Mouse (Mus musculus) myocyte (in vitro differentiated cells): Measurements from ENCODE around the gene Pvr. TPM values are rescaled to one million over a fixed set of nuclear protein-coding genes. Genes with fewer than 3 reads are reported as not detected.

Source experiments
- H3K27me3 ChIP-seq: one replicate; pipeline ENCODE4 v1.6.1; 2011; ENCODE audit not compliant: control insufficient read depth, insufficient read depth, insufficient read length
- H3K36me3 ChIP-seq: one replicate; pipeline ENCODE4 v1.6.1; 2011; ENCODE audit not compliant: control insufficient read depth, insufficient read depth
- H3K4me2 ChIP-seq: one replicate; pipeline ENCODE4 v1.6.1; 2011; ENCODE audit warnings: low read depth, control low read depth
- H3K4me3 ChIP-seq: one replicate; pipeline ENCODE4 v1.5.1; 2011; ENCODE audit warnings: mild to moderate bottlenecking, control low read depth, moderate library complexity
- H3K79me2 ChIP-seq: one replicate; pipeline ENCODE4 v1.6.1; 2011; ENCODE audit not compliant: control insufficient read depth, insufficient read depth
- H3ac ChIP-seq: one replicate; pipeline ENCODE4 v1.6.1; 2011; ENCODE audit not compliant: control insufficient read depth, insufficient read length
- CEBPB ChIP-seq: IDR thresholded peaks from 2 replicates; pipeline ENCODE4 v1.6.1; 2011; ENCODE audit warnings: mild to moderate bottlenecking, moderate library complexity; ENCODE audit not compliant: poor library complexity, insufficient read depth, severe bottlenecking
- E2F4 ChIP-seq: IDR thresholded peaks from one replicate; pipeline ENCODE4 v1.6.1; 2011; ENCODE audit warnings: mild to moderate bottlenecking, control low read depth, moderate library complexity; ENCODE audit not compliant: insufficient read depth
- MYOD1 ChIP-seq, 3 experiments: IDR thresholded peaks; one replicate each; pipeline ENCODE4 v1.6.1; 2011; ENCODE audit warnings: control low read depth in 2 of 3, low read depth in 2 of 3, mild to moderate bottlenecking in 2 of 3, moderate library complexity in 1 of 3; ENCODE audit not compliant: insufficient read length in 2 of 3, control insufficient read depth in 1 of 3
- REST ChIP-seq: IDR thresholded peaks from one replicate; pipeline ENCODE4 v1.6.1; 2011; ENCODE audit warnings: mild to moderate bottlenecking, control low read depth, moderate library complexity; ENCODE audit not compliant: insufficient read depth, insufficient read length
- SRF ChIP-seq: IDR thresholded peaks from one replicate; pipeline ENCODE4 v1.6.1; 2011; ENCODE audit warnings: low read depth; ENCODE audit not compliant: control insufficient read depth, insufficient read length
- TCF12 ChIP-seq: IDR thresholded peaks from one replicate; pipeline ENCODE4 v1.6.1; 2011; ENCODE audit warnings: mild to moderate bottlenecking, control low read depth; ENCODE audit not compliant: poor library complexity, insufficient read depth, severe bottlenecking
- TCF3 ChIP-seq: IDR thresholded peaks from one replicate; pipeline ENCODE4 v1.6.1; 2011; ENCODE audit warnings: low read depth, control low read depth; ENCODE audit not compliant: insufficient read length
- USF1 ChIP-seq: IDR thresholded peaks from one replicate; pipeline ENCODE4 v1.6.1; 2011; ENCODE audit warnings: low read depth, mild to moderate bottlenecking, control low read depth, moderate library complexity
- polyA plus RNA-seq: library from polyadenylated mRNA; unstranded; fragments of >200 nt; fragmentation: generic; extraction: Trizol; gene quantifications from one replicate; pipeline ENCODE4 v1.2.1, GENCODE M21; 2012; ENCODE audit warnings: missing spikeins

The Pvr gene
- polyA plus RNA-seq, 1 experiment = 39.7 TPM

DNA sequence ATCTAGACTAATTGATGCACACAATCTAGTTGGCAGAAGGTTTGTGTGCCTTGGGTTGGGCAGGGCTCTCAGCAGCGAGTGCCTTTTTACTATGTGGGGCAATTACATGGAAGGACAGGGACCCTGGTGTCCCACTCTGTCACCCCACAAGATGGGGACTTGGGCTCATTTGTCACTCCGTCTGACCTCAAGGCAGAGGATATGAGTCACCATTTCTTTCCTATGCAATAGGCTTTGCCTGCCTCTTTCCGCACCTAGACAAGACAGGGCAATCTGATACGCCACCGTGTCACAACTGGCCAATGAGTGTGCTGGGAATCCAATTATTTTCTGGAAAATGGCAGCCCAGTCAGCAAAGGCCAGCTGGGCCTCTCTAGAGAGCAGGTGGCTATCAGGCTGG lies 65.3 kb downstream of the Pvr start:
- Histone ChIP-seq H3K4me2 (no peak overlapping the region), H3ac (no peak overlapping the region), H3K27me3 (peaks cover 13% of the 10 kb centered on the region), H3K79me2 (no peaks in the 10 kb centered on the region), H3K4me3 (no peak overlapping the region), H3K36me3 (no peaks in the 10 kb centered on the region)
- TF ChIP-seq USF1 (no peak), TCF3 (no peak), SRF (no peak), MYOD1 (IDR thresholded peaks at IDR 0.05; ENCODE audit: control insufficient read depth in 1 of 3, insufficient read length in 2 of 3, low read depth in 2 of 3) (no peak), CEBPB (no peak), TCF12 (no peak), REST (no peak), E2F4 (no peak)

Other genes starting within 250 kb of the Pvr start
- gene Apoc2, start 243.2 kb downstream of the Pvr start, polyA plus RNA-seq = not detected
- gene Gm44805, start 239.7 kb downstream of the Pvr start, polyA plus RNA-seq = not detected
- not detected for gene Apoc4, start 239.7 kb downstream of the Pvr start, polyA plus RNA-seq
- not detected for gene Apoc1, start 228.5 kb downstream of the Pvr start, polyA plus RNA-seq
- 2.3 TPM for gene Apoe, start 222.0 kb downstream of the Pvr start, polyA plus RNA-seq
- gene Tomm40, start 205.7 kb downstream of the Pvr start, polyA plus RNA-seq = 112 TPM
- gene Nectin2, start 170.7 kb downstream of the Pvr start, polyA plus RNA-seq = 27.1 TPM
- 29.3 TPM for gene Bcam, start 150.1 kb downstream of the Pvr start, polyA plus RNA-seq
- 0.90 TPM for gene Cblc, start 124.4 kb downstream of the Pvr start, polyA plus RNA-seq
- 19.2 TPM for gene Bcl3, start 98.4 kb downstream of the Pvr start, polyA plus RNA-seq
- gene Gm19345, start 69.2 kb downstream of the Pvr start, polyA plus RNA-seq = 0.05 TPM
- 0.02 TPM for gene Ceacam16, start 59.9 kb downstream of the Pvr start, polyA plus RNA-seq
- 0.01 TPM for gene Ceacam19, start 33.2 kb downstream of the Pvr start, polyA plus RNA-seq
- gene Igsf23, start 29.6 kb upstream of the Pvr start, polyA plus RNA-seq = 0.11 TPM
- gene Ceacam20, start 44.3 kb upstream of the Pvr start, polyA plus RNA-seq = not detected
- not detected for gene Nlrp9b, start 70.3 kb upstream of the Pvr start, polyA plus RNA-seq
- not detected for gene Vmn1r91, start 178.5 kb upstream of the Pvr start, polyA plus RNA-seq
- not detected for gene Gm16442, start 201.4 kb upstream of the Pvr start, polyA plus RNA-seq
- gene Vmn1r93, start 217.9 kb upstream of the Pvr start, polyA plus RNA-seq = not detected
- not detected for gene Vmn1r94, start 247.2 kb upstream of the Pvr start, polyA plus RNA-seq